ENCODE assay signal across 20 mouse cellular contexts in the genomic region with DNA sequence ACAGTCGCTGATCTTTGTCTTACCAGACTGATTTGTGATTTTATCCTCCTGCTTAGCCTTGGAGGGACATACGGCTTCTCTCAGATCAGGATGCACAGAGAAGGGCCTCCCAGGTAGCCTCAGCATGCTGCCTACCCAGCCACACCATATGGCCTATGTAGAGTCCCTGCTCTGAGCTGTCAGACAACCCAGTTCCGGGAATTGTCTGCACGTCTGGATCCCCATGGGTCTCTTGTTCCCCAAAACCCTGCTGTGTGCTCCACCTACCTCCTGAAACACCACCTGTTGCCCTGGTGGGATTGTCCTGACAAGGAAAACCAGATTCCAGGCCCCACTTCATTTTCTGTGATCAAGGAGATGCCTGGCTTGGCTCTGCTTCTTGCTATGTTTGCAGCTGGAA.
DNase-seq lines count a peak whose midpoint lies in the region; ATAC-seq and TF ChIP-seq lines count a peak whose summit lies in the region.
"Had no signal": no experiment of that assay in that cellular context is flagged by ENCODE, and none has a peak within 500 bp of the region (broad histone marks: within the 10 kb centered on the region; RNA-seq: fewer than 3 reads in every experiment).

No protein-coding gene starts in this region.

- 63% methylated on average over 4 of the region's 4 CpGs for WGBS in heart, embryonic 10.5 days

- ATAC-seq in frontal cortex, adult (ENCODE audit: low TSS enrichment), result peak; percentile 64
- ATAC-seq: CD4-positive, CD25-positive, alpha-beta regulatory T cell, adult 4 months; forebrain, embryonic 13.5 days; forebrain, postnatal 0 days; hindbrain, postnatal 0 days; intestine, embryonic 15.5 days had no signal

- H3K4me1 ChIP-seq in heart, embryonic 10.5 days, result peaks cover 35% of the 10 kb centered on the region
- H3K4me1 ChIP-seq: intestine, embryonic 15.5 days had no signal

- no peaks in the 10 kb centered on the region for H3K9me3 ChIP-seq in heart, embryonic 10.5 days
- H3K9me3 ChIP-seq: embryonic facial prominence, embryonic 13.5 days; forebrain, embryonic 13.5 days; G1E; hindbrain, embryonic 13.5 days; intestine, embryonic 15.5 days had no signal

- no peak overlapping the region for H3K4me3 ChIP-seq in heart, embryonic 10.5 days
- H3K4me3 ChIP-seq in left cerebral cortex, adult 2 months, result no peak overlapping the region
- H3K4me3 ChIP-seq: embryonic facial prominence, embryonic 13.5 days; forebrain, embryonic 13.5 days; hindbrain, embryonic 13.5 days; intestine, embryonic 15.5 days had no signal

- intact Hi-C loops in heart, postnatal 25 days (cut with DNase I), result no loop called here
- intact Hi-C loops in left cerebral cortex, adult 2 months (cut with DNase I), result loop anchor here (5.0 kb wide), 1 partner anchor 76 kb away; a partner anchor contains a TSS
- intact Hi-C loops in left cerebral cortex, postnatal 10 days (cut with DNase I), result no loop called here

- no peak for DNase-seq in frontal cortex, postnatal 10 days (ENCODE audit: low spot score in 2 of 2)
- DNase-seq in heart, embryonic 10.5 days (ENCODE audit: low spot score), result no peak
- no peak for DNase-seq in heart, postnatal 25 days (ENCODE audit: low spot score)
- no peak for DNase-seq in left cerebral cortex, adult 2 months (ENCODE audit: extremely low spot score in 1 of 2, low spot score in 2 of 2)
- no peak for DNase-seq in left cerebral cortex, postnatal 10 days (ENCODE audit: extremely low spot score in 1 of 2, low spot score in 2 of 2)
- no peak for DNase-seq in urinary bladder, postnatal 14 days (ENCODE audit: low spot score)
- DNase-seq: adrenal gland, postnatal 10 days; B cell, adult 2 months; cerebellum, adult 11-12 months; cerebellum, adult 9-10 months; forebrain, postnatal 0 days; gastrocnemius, postnatal 10 days had no signal

- H3K27ac ChIP-seq in heart, embryonic 10.5 days, result peak overlapping the region; percentile 16; the same call in 1 of the 2 replicates
- H3K27ac ChIP-seq in left cerebral cortex, adult 2 months, result peak overlapping the region; percentile 48; the same call in 1 of the 2 replicates
- H3K27ac ChIP-seq: embryonic facial prominence, embryonic 13.5 days; forebrain, embryonic 13.5 days; hindbrain, embryonic 13.5 days; hindbrain, postnatal 0 days; intestine, embryonic 15.5 days had no signal

- no peaks in the 10 kb centered on the region for H3K36me3 ChIP-seq in heart, embryonic 10.5 days
- H3K36me3 ChIP-seq: embryonic facial prominence, embryonic 13.5 days; G1E; hindbrain, embryonic 13.5 days; intestine, embryonic 15.5 days had no signal

- no peak for TF ChIP-seq CTCF in left cerebral cortex, adult 2 months (IDR thresholded peaks at IDR 0.05)

- no peaks in the 10 kb centered on the region for H3K27me3 ChIP-seq in heart, embryonic 10.5 days (ENCODE audit: insufficient read depth, poor library complexity, severe bottlenecking)
- H3K27me3 ChIP-seq: forebrain, embryonic 13.5 days; hindbrain, embryonic 13.5 days; intestine, embryonic 15.5 days had no signal
